Mouse (Mus musculus) CH12.LX (cell line): ENCODE data around the gene Dph7. TPM values are rescaled to one million over a fixed set of nuclear protein-coding genes. Genes with fewer than 3 reads are reported as not detected.

Source experiments
- DNase-seq: peaks from one replicate; pipeline ENCODE4 v3.0.0-alpha.2; 2013; ENCODE audit errors: extremely low read depth
- H3K27ac ChIP-seq: 2 replicates; pipeline ENCODE4 v1.5.1; 2012; ENCODE audit warnings: low read depth, mild to moderate bottlenecking, control low read depth, moderate library complexity; ENCODE audit not compliant: insufficient read depth
- H3K27me3 ChIP-seq: replicated peaks from 2 replicates; pipeline ENCODE3; 2012; ENCODE audit warnings: inconsistent platforms
- H3K36me3 ChIP-seq, 2 experiments: replicated peaks in 1 of 2; 2 replicates each; pipeline versions ENCODE3 to v1.6.1; 2012; ENCODE audit warnings: inconsistent platforms in 1 of 2, low read length in 1 of 2, mild to moderate bottlenecking in 1 of 2, mixed read lengths in 1 of 2, moderate library complexity in 1 of 2; ENCODE audit not compliant: control insufficient read depth in 1 of 2, insufficient read depth in 1 of 2
- H3K4me1 ChIP-seq, 2 experiments: 2 replicates each; pipeline ENCODE4 v1.6.1; 2012; ENCODE audit warnings: inconsistent platforms in 1 of 2, moderate library complexity in 1 of 2; ENCODE audit not compliant: insufficient read depth in 2 of 2, control insufficient read depth in 1 of 2
- H3K4me2 ChIP-seq: 2 replicates; pipeline ENCODE4 v1.6.1; 2012; ENCODE audit warnings: low read depth, mild to moderate bottlenecking, control low read depth; ENCODE audit not compliant: poor library complexity, insufficient read depth, severe bottlenecking
- H3K4me3 ChIP-seq, 3 experiments: fragments of 150-350 bp in 1 of 3; sonication (generic) in 1 of 3; replicated peaks in 1 of 3; 2 replicates each; pipeline versions ENCODE3 to v1.5.1; 2011 to 2012; ENCODE audit warnings: low read depth in 2 of 3, low read length in 2 of 3, mild to moderate bottlenecking in 2 of 3, moderate library complexity in 2 of 3, control low read depth in 1 of 3, improper control_type of control experiment in 1 of 3, inconsistent platforms in 1 of 3, mixed read lengths in 1 of 3; ENCODE audit not compliant: poor library complexity in 1 of 3
- H3K79me2 ChIP-seq: replicated peaks from 2 replicates; pipeline ENCODE4 v1.6.1; 2012; ENCODE audit warnings: mild to moderate bottlenecking, moderate library complexity; ENCODE audit not compliant: control insufficient read depth, poor library complexity, insufficient read depth, severe bottlenecking; ENCODE audit errors: extremely low read depth
- H3K9ac ChIP-seq: 2 replicates; pipeline ENCODE4 v1.6.1; 2012; ENCODE audit warnings: low read depth, mild to moderate bottlenecking, control low read depth, moderate library complexity; ENCODE audit not compliant: insufficient read depth
- H3K9me3 ChIP-seq: replicated peaks from 2 replicates; pipeline ENCODE3; 2012; ENCODE audit warnings: low read length, inconsistent platforms, mixed read lengths
- BHLHE40 ChIP-seq: IDR thresholded peaks from 2 replicates; pipeline ENCODE4 v1.6.1; 2011; ENCODE audit warnings: mild to moderate bottlenecking, low read depth, low read length, improper control_type of control experiment
- CHD1 ChIP-seq: IDR thresholded peaks from 2 replicates; pipeline ENCODE4 v1.6.1; 2012; ENCODE audit warnings: low read depth, low read length, improper control_type of control experiment, inconsistent platforms
- CHD2 ChIP-seq: IDR thresholded peaks from 2 replicates; pipeline ENCODE4 v1.6.1; 2011; ENCODE audit warnings: low read length, improper control_type of control experiment
- E2F4 ChIP-seq: IDR thresholded peaks from 2 replicates; pipeline ENCODE4 v1.6.1; 2011; ENCODE audit warnings: low read depth, low read length, improper control_type of control experiment; ENCODE audit not compliant: insufficient replicate concordance
- EP300 ChIP-seq: IDR thresholded peaks from 2 replicates; pipeline ENCODE4 v1.6.1; 2011; ENCODE audit warnings: low read length, improper control_type of control experiment
- ETS1 ChIP-seq: conservative IDR thresholded peaks from 2 replicates; pipeline ENCODE4 v1.6.1; 2012; ENCODE audit warnings: low read depth, mild to moderate bottlenecking, inconsistent platforms, low read length, improper control_type of control experiment, moderate library complexity
- IRF4 ChIP-seq: IDR thresholded peaks from 2 replicates; pipeline ENCODE4 v1.6.1; 2014; ENCODE audit warnings: low read depth, mild to moderate bottlenecking, inconsistent platforms, low read length, improper control_type of control experiment
- JUN ChIP-seq: IDR thresholded peaks from 2 replicates; pipeline ENCODE4 v1.6.1; 2011; ENCODE audit warnings: low read depth, mild to moderate bottlenecking, low read length, improper control_type of control experiment, moderate library complexity; ENCODE audit not compliant: insufficient read depth
- KAT2A ChIP-seq: IDR thresholded peaks from 2 replicates; pipeline ENCODE4 v1.6.1; 2012; ENCODE audit warnings: low read length, improper control_type of control experiment, inconsistent platforms; ENCODE audit not compliant: insufficient replicate concordance
- MAX ChIP-seq: IDR thresholded peaks from 2 replicates; pipeline ENCODE4 v1.6.1; 2011; ENCODE audit warnings: low read length, improper control_type of control experiment
- MXI1 ChIP-seq: IDR thresholded peaks from 2 replicates; pipeline ENCODE4 v1.6.1; 2011; ENCODE audit warnings: mild to moderate bottlenecking, low read depth, low read length, improper control_type of control experiment
- NELFE ChIP-seq: IDR thresholded peaks from 2 replicates; pipeline ENCODE4 v1.6.1; 2011; ENCODE audit warnings: low read depth, low read length, improper control_type of control experiment
- NRF1 ChIP-seq: IDR thresholded peaks from 2 replicates; pipeline ENCODE4 v1.6.1; 2014; ENCODE audit warnings: low read depth, mild to moderate bottlenecking, inconsistent platforms, low read length, improper control_type of control experiment, moderate library complexity
- PAX5 ChIP-seq: IDR thresholded peaks from 2 replicates; pipeline ENCODE4 v1.6.1; 2012; ENCODE audit warnings: low read length, inconsistent platforms, mixed read lengths
- RCOR1 ChIP-seq: conservative IDR thresholded peaks from 2 replicates; pipeline ENCODE4 v1.6.1; 2012; ENCODE audit warnings: low read depth, mild to moderate bottlenecking, inconsistent platforms, low read length, improper control_type of control experiment
- TBP ChIP-seq: conservative IDR thresholded peaks from 2 replicates; pipeline ENCODE4 v1.6.1; 2011; ENCODE audit warnings: low read depth, low read length, improper control_type of control experiment
- ZKSCAN1 ChIP-seq: IDR thresholded peaks from 2 replicates; pipeline ENCODE4 v1.6.1; 2012; ENCODE audit warnings: low read depth, inconsistent platforms, low read length, improper control_type of control experiment, borderline replicate concordance
- dilution Hi-C: fragments of 300-500 bp; cut with MboI; formaldehyde crosslinking; loops from 2 replicates; pipeline ENCODE4 v1.14.3; 2020; ENCODE audit warnings: low sequenced_read_pairs; ENCODE audit not compliant: extremely low pct_unique_long_range_greater_than_20kb, extremely low pct_ligation_motif_present
- in situ Hi-C: fragments of 300-500 bp; cut with MboI; formaldehyde crosslinking; loops from 3 replicates; pipeline ENCODE4 v1.14.3; 2019; ENCODE audit warnings: low sequenced_read_pairs, low pct_ligation_motif_present, low pct_unique_long_range_greater_than_20kb, mixed read lengths
- polyA plus RNA-seq: library from polyadenylated mRNA; unstranded; fragments of >175 nt; gene quantifications from 2 replicates; pipeline ENCODE4 v1.2.1, GENCODE M21; 2012; ENCODE audit warnings: low read depth; ENCODE audit not compliant: insufficient read length
- total RNA-seq, 2 experiments: library from RNA; depleted of rRNA; stranded (reverse); fragments of 300-350 nt in 1 of 2; fragments of >200 nt in 1 of 2; gene quantifications; 2 replicates each; pipeline ENCODE4 v1.2.3; 2012 to 2014

The Dph7 gene
- total and polyA plus RNA-seq, 3 experiments, result 23.4 to 24.7 (median 24.6) TPM

- TF ChIP-seq ETS1, result no peak
- no peak for TF ChIP-seq MXI1
- no peak for TF ChIP-seq RCOR1
- TF ChIP-seq EP300, result no peak
- no peak for TF ChIP-seq PAX5
- TF ChIP-seq BHLHE40, result no peak
- Histone ChIP-seq H3K4me3 (no peak overlapping the region), H3K36me3 (peaks cover 8 to 46% of the 10 kb centered on the region in 2 experiments), H3K27me3 (no peaks in the 10 kb centered on the region), H3K4me2 (no peak overlapping the region; the same call in 1 of the 2 replicates), H3K27ac (no peak overlapping the region), H3K9me3 (no peaks in the 10 kb centered on the region), H3K9ac (no peak overlapping the region), H3K79me2 (0 out of 2 replicates have a peak, but pooled peaks cover 5% of the 10 kb centered on the region), H3K4me1 (peaks cover 6 to 33% of the 10 kb centered on the region in 2 experiments; a peak in 3 of 4 replicates)
- DNase-seq, result no peak
- dilution Hi-C loops, result no loop called here
- in situ Hi-C loops, result no loop called here
Measured at GRCm38 (mm10) chr2:24976960-24977359, 14.8 kb downstream of the Dph7 start.

- Histone ChIP-seq H3K4me2 (no peak overlapping the region), H3K9ac (no peak overlapping the region), H3K27ac (no peak overlapping the region), H3K27me3 (no peaks in the 10 kb centered on the region), H3K79me2 (no peaks in the 10 kb centered on the region), H3K4me1 (no peaks in the 10 kb centered on the region), H3K36me3 (peaks cover 45 to 77% of the 10 kb centered on the region in 2 experiments)
- DNase-seq, result no peak
- in situ Hi-C loops (no loop called here), dilution Hi-C loops (no loop called here)
- TF ChIP-seq KAT2A (no peak), NRF1 (no peak), NELFE (no peak), IRF4 (no peak), CHD2 (no peak), BHLHE40 (no peak), CHD1 (no peak)
- TF ChIP-seq, all 38 proteins: peak for 0
- Histone ChIP-seq H3K9me3 (no peaks in the 10 kb centered on the region), H3K4me3 (no peak overlapping the region)
Measured at GRCm38 (mm10) chr2:24987762-24988161, 25.6 kb downstream of the Dph7 start.

- in situ Hi-C loops, result no loop called here
Measured at GRCm38 (mm10) chr2:24995332-24995731, 33.1 kb downstream of the Dph7 start.

More at GRCm38 (mm10) chr2:24995332-24995731, 33.1 kb downstream of the Dph7 start:
- H3K4me1 ChIP-seq, result no peaks in the 10 kb centered on the region
- no peak overlapping the region for H3K9ac ChIP-seq
- dilution Hi-C loops, result no loop called here
- DNase-seq, result no peak
- no peak overlapping the region for H3K4me2 ChIP-seq
- H3K27me3 ChIP-seq, result no peaks in the 10 kb centered on the region
- TF ChIP-seq JUN (no peak), ZKSCAN1 (no peak), E2F4 (no peak), MAX (no peak), TBP (no peak), IRF4 (no peak), CHD1 (no peak), EP300 (no peak)
- TF ChIP-seq, all 38 proteins: peak for 0
- Histone ChIP-seq H3K27ac (no peak overlapping the region), H3K79me2 (no peaks in the 10 kb centered on the region), H3K4me3 (no peak overlapping the region), H3K9me3 (no peaks in the 10 kb centered on the region), H3K36me3 (peaks cover 31 to 72% of the 10 kb centered on the region in 2 experiments)
